Mouse (Mus musculus): ENCODE data around the gene Sptssa. TPM values are rescaled to one million over a fixed set of nuclear protein-coding genes. Genes with fewer than 3 reads are reported as not detected.

Sptssa gene
- polyA plus RNA-seq, 1 experiment from 2014 or later: 238 TPM

- Histone ChIP-seq H3K4me1 (ENCODE audit: control insufficient read depth, insufficient read depth, low read length) (no peaks in the 10 kb centered on the region), H3K36me3 (ENCODE audit: control insufficient read depth, insufficient read depth, low read length) (no peaks in the 10 kb centered on the region), H3K27ac (ENCODE audit: low read length) (no peak overlapping the region), H3K4me3 (ENCODE audit: low read depth, low read length) (no peak overlapping the region), H3K27me3 (ENCODE audit: control insufficient read depth, insufficient read depth, low read length) (no peaks in the 10 kb centered on the region), H3K9ac (replicated peaks; ENCODE audit: low read depth, low read length) (no peak overlapping the region), H3K9me3 (ENCODE audit: control insufficient read depth, low read depth, low read length) (no peaks in the 10 kb centered on the region), H3K4me2 (replicated peaks; ENCODE audit: low read depth, low read length) (no peak overlapping the region)
- ATAC-seq (ENCODE audit: insufficient number of reproducible peaks, insufficient read depth, low FRiP score, low read depth): no peak
- 85% methylated on average over 13 of the region's 13 CpGs for WGBS
These were observed 36.2 kb downstream of the Sptssa start for GRCm38 (mm10) chr12:54620042-54620705.

- WGBS: 61% methylated on average over 6 of the region's 6 CpGs
- no peaks in the 10 kb centered on the region for H3K27me3 ChIP-seq (ENCODE audit: control insufficient read depth, insufficient read depth, low read length)
- no peaks in the 10 kb centered on the region for H3K4me1 ChIP-seq (ENCODE audit: control insufficient read depth, insufficient read depth, low read length)
- no peak overlapping the region for H3K27ac ChIP-seq (ENCODE audit: low read length)
- H3K4me3 ChIP-seq (ENCODE audit: low read depth, low read length): no peak overlapping the region
- no peaks in the 10 kb centered on the region for H3K36me3 ChIP-seq (ENCODE audit: control insufficient read depth, insufficient read depth, low read length)
- no peaks in the 10 kb centered on the region for H3K9me3 ChIP-seq (ENCODE audit: control insufficient read depth, low read depth, low read length)
- ATAC-seq (ENCODE audit: insufficient number of reproducible peaks, insufficient read depth, low FRiP score, low read depth): no peak
- no peak overlapping the region for H3K4me2 ChIP-seq (replicated peaks; ENCODE audit: low read depth, low read length)
- H3K9ac ChIP-seq (replicated peaks; ENCODE audit: low read depth, low read length): no peak overlapping the region
These were observed 47.4 kb downstream of the Sptssa start for GRCm38 (mm10) chr12:54608988-54609387.

GRCm38 (mm10) chr12:54605203-54605602, 51.2 kb downstream of the Sptssa start:
- Histone ChIP-seq H3K4me3 (ENCODE audit: low read depth, low read length) (no peak overlapping the region), H3K4me2 (replicated peaks; ENCODE audit: low read depth, low read length) (no peak overlapping the region), H3K27ac (ENCODE audit: low read length) (no peak overlapping the region), H3K9ac (replicated peaks; ENCODE audit: low read depth, low read length) (no peak overlapping the region), H3K9me3 (ENCODE audit: control insufficient read depth, low read depth, low read length) (no peaks in the 10 kb centered on the region), H3K36me3 (ENCODE audit: control insufficient read depth, insufficient read depth, low read length) (no peaks in the 10 kb centered on the region), H3K27me3 (ENCODE audit: control insufficient read depth, insufficient read depth, low read length) (no peaks in the 10 kb centered on the region), H3K4me1 (ENCODE audit: control insufficient read depth, insufficient read depth, low read length) (no peaks in the 10 kb centered on the region)
- 39% methylated on average over 3 of the region's 3 CpGs for WGBS
- ATAC-seq (ENCODE audit: insufficient number of reproducible peaks, insufficient read depth, low FRiP score, low read depth): no peak

GRCm38 (mm10) chr12:54603542-54604167, 52.7 kb downstream of the Sptssa start:
- no peaks in the 10 kb centered on the region for H3K4me1 ChIP-seq (ENCODE audit: control insufficient read depth, insufficient read depth, low read length)
- H3K9ac ChIP-seq (replicated peaks; ENCODE audit: low read depth, low read length): no peak overlapping the region
- ATAC-seq (ENCODE audit: insufficient number of reproducible peaks, insufficient read depth, low FRiP score, low read depth): no peak
- no peak overlapping the region for H3K4me3 ChIP-seq (ENCODE audit: low read depth, low read length)
- H3K9me3 ChIP-seq (ENCODE audit: control insufficient read depth, low read depth, low read length): no peaks in the 10 kb centered on the region
- no peaks in the 10 kb centered on the region for H3K27me3 ChIP-seq (ENCODE audit: control insufficient read depth, insufficient read depth, low read length)
- H3K4me2 ChIP-seq (replicated peaks; ENCODE audit: low read depth, low read length): no peak overlapping the region
- WGBS: 68% methylated on average over 9 of the region's 9 CpGs
- no peaks in the 10 kb centered on the region for H3K36me3 ChIP-seq (ENCODE audit: control insufficient read depth, insufficient read depth, low read length)
- no peak overlapping the region for H3K27ac ChIP-seq (ENCODE audit: low read length)

- Histone ChIP-seq H3K9ac (replicated peaks; ENCODE audit: low read depth, low read length) (no peak overlapping the region), H3K4me2 (replicated peaks; ENCODE audit: low read depth, low read length) (no peak overlapping the region), H3K4me3 (ENCODE audit: low read depth, low read length) (no peak overlapping the region), H3K9me3 (ENCODE audit: control insufficient read depth, low read depth, low read length) (no peaks in the 10 kb centered on the region), H3K27me3 (ENCODE audit: control insufficient read depth, insufficient read depth, low read length) (no peaks in the 10 kb centered on the region), H3K36me3 (ENCODE audit: control insufficient read depth, insufficient read depth, low read length) (no peaks in the 10 kb centered on the region), H3K27ac (ENCODE audit: low read length) (no peak overlapping the region), H3K4me1 (ENCODE audit: control insufficient read depth, insufficient read depth, low read length) (no peaks in the 10 kb centered on the region)
- WGBS: 92% methylated on average over 4 of the region's 4 CpGs
- no peak for ATAC-seq (ENCODE audit: insufficient number of reproducible peaks, insufficient read depth, low FRiP score, low read depth)
These were observed 55.9 kb downstream of the Sptssa start for GRCm38 (mm10) chr12:54600482-54600881.

GRCm38 (mm10) chr12:54598358-54598757, 58.0 kb downstream of the Sptssa start:
- WGBS: 97% methylated on average over 3 of the region's 3 CpGs
- no peak overlapping the region for H3K27ac ChIP-seq (ENCODE audit: low read length)
- H3K36me3 ChIP-seq (ENCODE audit: control insufficient read depth, insufficient read depth, low read length): no peaks in the 10 kb centered on the region
- no peaks in the 10 kb centered on the region for H3K4me1 ChIP-seq (ENCODE audit: control insufficient read depth, insufficient read depth, low read length)
- H3K27me3 ChIP-seq (ENCODE audit: control insufficient read depth, insufficient read depth, low read length): no peaks in the 10 kb centered on the region
- H3K9me3 ChIP-seq (ENCODE audit: control insufficient read depth, low read depth, low read length): no peaks in the 10 kb centered on the region
- no peak overlapping the region for H3K4me2 ChIP-seq (replicated peaks; ENCODE audit: low read depth, low read length)
- no peak overlapping the region for H3K4me3 ChIP-seq (ENCODE audit: low read depth, low read length)
- ATAC-seq (ENCODE audit: insufficient number of reproducible peaks, insufficient read depth, low FRiP score, low read depth): no peak
- H3K9ac ChIP-seq (replicated peaks; ENCODE audit: low read depth, low read length): no peak overlapping the region

- 87% methylated on average over 4 of the region's 4 CpGs for WGBS
- no peak for ATAC-seq (ENCODE audit: insufficient number of reproducible peaks, insufficient read depth, low FRiP score, low read depth)
- H3K9ac ChIP-seq (replicated peaks; ENCODE audit: low read depth, low read length): no peak overlapping the region
These were observed 59.7 kb downstream of the Sptssa start for GRCm38 (mm10) chr12:54596715-54597114.

More at GRCm38 (mm10) chr12:54596715-54597114, 59.7 kb downstream of the Sptssa start:
- no peak overlapping the region for H3K4me3 ChIP-seq (ENCODE audit: low read depth, low read length)
- no peak overlapping the region for H3K4me2 ChIP-seq (replicated peaks; ENCODE audit: low read depth, low read length)
- no peak overlapping the region for H3K27ac ChIP-seq (ENCODE audit: low read length)
- no peaks in the 10 kb centered on the region for H3K9me3 ChIP-seq (ENCODE audit: control insufficient read depth, low read depth, low read length)
- H3K4me1 ChIP-seq (ENCODE audit: control insufficient read depth, insufficient read depth, low read length): no peaks in the 10 kb centered on the region
- H3K27me3 ChIP-seq (ENCODE audit: control insufficient read depth, insufficient read depth, low read length): no peaks in the 10 kb centered on the region
- H3K36me3 ChIP-seq (ENCODE audit: control insufficient read depth, insufficient read depth, low read length): no peaks in the 10 kb centered on the region
